Mouse (Mus musculus) layer of hippocampus, adult 11-12 months (tissue): ENCODE measurements around the gene Cyp2t4.

Experiments
- DNase-seq: peaks from one replicate; pipeline ENCODE4 v3.0.0; 2022; ENCODE audit warnings: low spot score

Gene Cyp2t4

GRCm38 (mm10) chr7:27153205-27153764 lies at the start of gene Cyp2t4:
Gene Cyp2t4 (plus strand): TSS chr7:27153714.
- DNase-seq: no peak

- DNase-seq: no peak
Measured at GRCm38 (mm10) chr7:27104882-27105281, 48.6 kb upstream of the Cyp2t4 start.

- DNase-seq: no peak
Measured at GRCm38 (mm10) chr7:27110327-27110726, 43.2 kb upstream of the Cyp2t4 start.

GRCm38 (mm10) chr7:27111038-27111437 lies 42.5 kb upstream of the Cyp2t4 start:
- no peak for DNase-seq

GRCm38 (mm10) chr7:27111987-27112386 lies 41.5 kb upstream of the Cyp2t4 start:
- no peak for DNase-seq

- no peak for DNase-seq
Measured at GRCm38 (mm10) chr7:27118033-27118511, 35.4 kb upstream of the Cyp2t4 start.

GRCm38 (mm10) chr7:27119676-27120075 lies 33.8 kb upstream of the Cyp2t4 start, which contains the start of gene Cyp2f2:
Gene Cyp2f2 (plus strand): TSS chr7:27119909.
- DNase-seq: no peak

- DNase-seq: no peak
Measured at GRCm38 (mm10) chr7:27124305-27124832, 29.1 kb upstream of the Cyp2t4 start.

- no peak for DNase-seq
Measured at GRCm38 (mm10) chr7:27124969-27125368, 28.5 kb upstream of the Cyp2t4 start.

GRCm38 (mm10) chr7:27128162-27128561 lies 25.4 kb upstream of the Cyp2t4 start:
- peak; percentile 44 for DNase-seq

GRCm38 (mm10) chr7:27128946-27129345 lies 24.6 kb upstream of the Cyp2t4 start:
- DNase-seq: no peak

GRCm38 (mm10) chr7:27129811-27130210 lies 23.7 kb upstream of the Cyp2t4 start:
- no peak for DNase-seq

GRCm38 (mm10) chr7:27130521-27131370 lies 22.8 kb upstream of the Cyp2t4 start:
- no peak for DNase-seq

- no peak for DNase-seq
Measured at GRCm38 (mm10) chr7:27131387-27131786, 22.1 kb upstream of the Cyp2t4 start.

- peak; percentile 50 for DNase-seq
Measured at GRCm38 (mm10) chr7:27132588-27132987, 20.9 kb upstream of the Cyp2t4 start.

GRCm38 (mm10) chr7:27133156-27133555 lies 20.4 kb upstream of the Cyp2t4 start:
- DNase-seq: no peak

- DNase-seq: no peak
Measured at GRCm38 (mm10) chr7:27133757-27134156, 19.8 kb upstream of the Cyp2t4 start.

- no peak for DNase-seq
Measured at GRCm38 (mm10) chr7:27136410-27136996, 17.0 kb upstream of the Cyp2t4 start.

- peak; percentile 56 for DNase-seq
Measured at GRCm38 (mm10) chr7:27156005-27156404, 2.5 kb downstream of the Cyp2t4 start.

- no peak for DNase-seq
Measured at GRCm38 (mm10) chr7:27158171-27158570, 4.7 kb downstream of the Cyp2t4 start.

- no peak for DNase-seq
Measured at GRCm38 (mm10) chr7:27159256-27159655, 5.7 kb downstream of the Cyp2t4 start.

GRCm38 (mm10) chr7:27159882-27160281 lies 6.4 kb downstream of the Cyp2t4 start:
- peak; percentile 91 for DNase-seq

GRCm38 (mm10) chr7:27160921-27161320 lies 7.4 kb downstream of the Cyp2t4 start:
- no peak for DNase-seq
